Mouse (Mus musculus): ENCODE results near the gene Sema5a. TPM values are rescaled to one million over a fixed set of nuclear protein-coding genes. Genes with fewer than 3 reads are reported as not detected.
A peak's percentile ranks its signal among the peaks of the same experiment; 100 is the strongest.

Sema5a gene
- polyA plus RNA-seq, 1 experiment from 2014 or later: 3.5 TPM

GRCm38 (mm10) chr15:32654046-32654445, 409.4 kb downstream of the Sema5a start:
- Histone ChIP-seq H3K27ac (ENCODE audit: low read depth, low read length) (no peak overlapping the region), H3K4me3 (ENCODE audit: low read depth, low read length) (no peak overlapping the region), H3K27me3 (ENCODE audit: control insufficient read depth, insufficient read depth, low read length) (no peaks in the 10 kb centered on the region), H3K9ac (ENCODE audit: low read length) (no peak overlapping the region), H3K9me3 (ENCODE audit: control insufficient read depth, low read length) (no peaks in the 10 kb centered on the region), H3K4me1 (ENCODE audit: control insufficient read depth, insufficient read depth, low read length) (no peaks in the 10 kb centered on the region), H3K36me3 (ENCODE audit: control insufficient read depth, insufficient read depth, low read length) (no peaks in the 10 kb centered on the region), H3K4me2 (no peak overlapping the region)
- no peak for ATAC-seq (ENCODE audit: low FRiP score)
- 89% methylated on average over 3 of the region's 3 CpGs for WGBS
- no peak for DNase-seq (ENCODE audit: low spot score, missing footprints)

GRCm38 (mm10) chr15:32656017-32656416, 411.4 kb downstream of the Sema5a start:
- no peaks in the 10 kb centered on the region for H3K9me3 ChIP-seq (ENCODE audit: control insufficient read depth, low read length)

GRCm38 (mm10) chr15:32676446-32676845, 431.8 kb downstream of the Sema5a start:
- ATAC-seq (ENCODE audit: low FRiP score) (no peak), DNase-seq (ENCODE audit: low spot score, missing footprints) (no peak)
- Histone ChIP-seq H3K4me1 (ENCODE audit: control insufficient read depth, insufficient read depth, low read length) (no peaks in the 10 kb centered on the region), H3K9me3 (ENCODE audit: control insufficient read depth, low read length) (no peaks in the 10 kb centered on the region), H3K4me2 (no peak overlapping the region), H3K27ac (ENCODE audit: low read depth, low read length) (no peak overlapping the region), H3K36me3 (ENCODE audit: control insufficient read depth, insufficient read depth, low read length) (no peaks in the 10 kb centered on the region), H3K4me3 (ENCODE audit: low read depth, low read length) (no peak overlapping the region), H3K9ac (ENCODE audit: low read length) (no peak overlapping the region), H3K27me3 (ENCODE audit: control insufficient read depth, insufficient read depth, low read length) (no peaks in the 10 kb centered on the region)
- WGBS: 84% methylated on average over 1 of the region's 1 CpGs

More at GRCm38 (mm10) chr15:32656017-32656416, 411.4 kb downstream of the Sema5a start:
- Histone ChIP-seq H3K27ac (ENCODE audit: low read depth, low read length) (no peak overlapping the region), H3K27me3 (ENCODE audit: control insufficient read depth, insufficient read depth, low read length) (no peaks in the 10 kb centered on the region), H3K36me3 (ENCODE audit: control insufficient read depth, insufficient read depth, low read length) (no peaks in the 10 kb centered on the region), H3K4me2 (no peak overlapping the region), H3K4me3 (ENCODE audit: low read depth, low read length) (no peak overlapping the region), H3K9ac (ENCODE audit: low read length) (no peak overlapping the region), H3K4me1 (ENCODE audit: control insufficient read depth, insufficient read depth, low read length) (no peaks in the 10 kb centered on the region)
- 82% methylated on average over 4 of the region's 4 CpGs for WGBS
- no peak for ATAC-seq (ENCODE audit: low FRiP score)
- no peak for DNase-seq (ENCODE audit: low spot score, missing footprints)

- H3K36me3 ChIP-seq (ENCODE audit: control insufficient read depth, insufficient read depth, low read length): no peaks in the 10 kb centered on the region
- no peak for DNase-seq (ENCODE audit: low spot score, missing footprints)
- H3K9me3 ChIP-seq (ENCODE audit: control insufficient read depth, low read length): no peaks in the 10 kb centered on the region
- H3K4me1 ChIP-seq (ENCODE audit: control insufficient read depth, insufficient read depth, low read length): no peaks in the 10 kb centered on the region
- WGBS: 84% methylated on average over 4 of the region's 4 CpGs
- no peak overlapping the region for H3K4me3 ChIP-seq (ENCODE audit: low read depth, low read length)
- H3K27me3 ChIP-seq (ENCODE audit: control insufficient read depth, insufficient read depth, low read length): no peaks in the 10 kb centered on the region
- H3K9ac ChIP-seq (ENCODE audit: low read length): no peak overlapping the region
- no peak for ATAC-seq (ENCODE audit: low FRiP score)
- H3K27ac ChIP-seq (ENCODE audit: low read depth, low read length): no peak overlapping the region
- H3K4me2 ChIP-seq: no peak overlapping the region
Measured at GRCm38 (mm10) chr15:32685152-32685551, 440.5 kb downstream of the Sema5a start.

GRCm38 (mm10) chr15:32691021-32691420, 446.4 kb downstream of the Sema5a start:
- ATAC-seq (ENCODE audit: low FRiP score) (no peak), DNase-seq (ENCODE audit: low spot score, missing footprints) (no peak)
- no peak overlapping the region for H3K27ac ChIP-seq (ENCODE audit: low read depth, low read length)

GRCm38 (mm10) chr15:32693006-32693405, 448.4 kb downstream of the Sema5a start:
- H3K36me3 ChIP-seq (ENCODE audit: control insufficient read depth, insufficient read depth, low read length): no peaks in the 10 kb centered on the region
- no peaks in the 10 kb centered on the region for H3K9me3 ChIP-seq (ENCODE audit: control insufficient read depth, low read length)
- H3K4me1 ChIP-seq (ENCODE audit: control insufficient read depth, insufficient read depth, low read length): no peaks in the 10 kb centered on the region
- ATAC-seq (ENCODE audit: low FRiP score) (no peak), DNase-seq (ENCODE audit: low spot score, missing footprints) (no peak)
- H3K9ac ChIP-seq (ENCODE audit: low read length): no peak overlapping the region
- no peak overlapping the region for H3K4me2 ChIP-seq
- H3K4me3 ChIP-seq (ENCODE audit: low read depth, low read length): no peak overlapping the region
- no peaks in the 10 kb centered on the region for H3K27me3 ChIP-seq (ENCODE audit: control insufficient read depth, insufficient read depth, low read length)
- 95% methylated on average over 2 of the region's 2 CpGs for WGBS
- H3K27ac ChIP-seq (ENCODE audit: low read depth, low read length): no peak overlapping the region

More at GRCm38 (mm10) chr15:32691021-32691420, 446.4 kb downstream of the Sema5a start:
- no peaks in the 10 kb centered on the region for H3K27me3 ChIP-seq (ENCODE audit: control insufficient read depth, insufficient read depth, low read length)
- no peaks in the 10 kb centered on the region for H3K36me3 ChIP-seq (ENCODE audit: control insufficient read depth, insufficient read depth, low read length)
- H3K4me2 ChIP-seq: no peak overlapping the region
- H3K4me1 ChIP-seq (ENCODE audit: control insufficient read depth, insufficient read depth, low read length): no peaks in the 10 kb centered on the region
- no peak overlapping the region for H3K9ac ChIP-seq (ENCODE audit: low read length)
- H3K9me3 ChIP-seq (ENCODE audit: control insufficient read depth, low read length): no peaks in the 10 kb centered on the region
- no peak overlapping the region for H3K4me3 ChIP-seq (ENCODE audit: low read depth, low read length)

- H3K4me1 ChIP-seq (ENCODE audit: control insufficient read depth, insufficient read depth, low read length): no peaks in the 10 kb centered on the region
- WGBS: 92% methylated on average over 4 of the region's 4 CpGs
- no peaks in the 10 kb centered on the region for H3K9me3 ChIP-seq (ENCODE audit: control insufficient read depth, low read length)
- no peaks in the 10 kb centered on the region for H3K36me3 ChIP-seq (ENCODE audit: control insufficient read depth, insufficient read depth, low read length)
- H3K9ac ChIP-seq (ENCODE audit: low read length): no peak overlapping the region
- H3K4me2 ChIP-seq: no peak overlapping the region
- no peak overlapping the region for H3K4me3 ChIP-seq (ENCODE audit: low read depth, low read length)
- DNase-seq (ENCODE audit: low spot score, missing footprints) (no peak), ATAC-seq (ENCODE audit: low FRiP score) (no peak)
- no peaks in the 10 kb centered on the region for H3K27me3 ChIP-seq (ENCODE audit: control insufficient read depth, insufficient read depth, low read length)
- H3K27ac ChIP-seq (ENCODE audit: low read depth, low read length): no peak overlapping the region
Measured at GRCm38 (mm10) chr15:32717298-32717985, 472.8 kb downstream of the Sema5a start.

- Histone ChIP-seq H3K4me3 (ENCODE audit: low read depth, low read length) (no peak overlapping the region), H3K4me2 (no peak overlapping the region), H3K9ac (ENCODE audit: low read length) (no peak overlapping the region), H3K36me3 (ENCODE audit: control insufficient read depth, insufficient read depth, low read length) (no peaks in the 10 kb centered on the region), H3K9me3 (ENCODE audit: control insufficient read depth, low read length) (no peaks in the 10 kb centered on the region), H3K27ac (ENCODE audit: low read depth, low read length) (no peak overlapping the region), H3K27me3 (ENCODE audit: control insufficient read depth, insufficient read depth, low read length) (no peaks in the 10 kb centered on the region), H3K4me1 (ENCODE audit: control insufficient read depth, insufficient read depth, low read length) (no peaks in the 10 kb centered on the region)
- ATAC-seq (ENCODE audit: low FRiP score) (peak; percentile 93), DNase-seq (ENCODE audit: low spot score, missing footprints) (peak; percentile 92)
- 41% methylated on average over 4 of the region's 4 CpGs for WGBS
Measured at GRCm38 (mm10) chr15:32718293-32718963, 473.8 kb downstream of the Sema5a start.

- H3K4me2 ChIP-seq: no peak overlapping the region
- no peaks in the 10 kb centered on the region for H3K9me3 ChIP-seq (ENCODE audit: control insufficient read depth, low read length)
- H3K9ac ChIP-seq (ENCODE audit: low read length): no peak overlapping the region
- no peak overlapping the region for H3K27ac ChIP-seq (ENCODE audit: low read depth, low read length)
- no peaks in the 10 kb centered on the region for H3K4me1 ChIP-seq (ENCODE audit: control insufficient read depth, insufficient read depth, low read length)
- DNase-seq (ENCODE audit: low spot score, missing footprints) (no peak), ATAC-seq (ENCODE audit: low FRiP score) (0 out of 2 replicates have a peak, but pooled peaks have one; percentile 14)
- no peaks in the 10 kb centered on the region for H3K27me3 ChIP-seq (ENCODE audit: control insufficient read depth, insufficient read depth, low read length)
- WGBS: 92% methylated on average over 1 of the region's 1 CpGs
- H3K36me3 ChIP-seq (ENCODE audit: control insufficient read depth, insufficient read depth, low read length): no peaks in the 10 kb centered on the region
- H3K4me3 ChIP-seq (ENCODE audit: low read depth, low read length): no peak overlapping the region
Measured at GRCm38 (mm10) chr15:32718964-32719311, 474.3 kb downstream of the Sema5a start.
